Mouse (Mus musculus) CD4-positive, CD25-positive, alpha-beta regulatory T cell, adult 4 months (primary cell): ENCODE results near the gene Mecr. TPM values are rescaled to one million over a fixed set of nuclear protein-coding genes. Genes with fewer than 3 reads are reported as not detected.
A peak's percentile ranks its signal among the peaks of the same experiment; 100 is the strongest.
"Not testable (repeated sequence)": the region's sequence is repeated elsewhere in the genome, so short reads cannot be mapped to it uniquely, and the experiment has no call there.

ENCODE experiments used
- ATAC-seq: one replicate; pipeline ENCODE4 v1.8.0; 2017
- polyA plus RNA-seq, 2 experiments: library from polyadenylated mRNA; unstranded; fragments of 100-300 nt; shearing (Covaris generic); gene quantifications; one replicate each; pipeline ENCODE4 v1.2.1; 2017

Mecr gene
- 10 to 100 TPM; 32.8 to 34.9 TPM for polyA plus RNA-seq

GRCm38 (mm10) chr4:131843290-131843743 is at the start of gene Mecr:
TSS of gene Mecr (plus strand) at chr4:131843470.
- peak; percentile 95 for ATAC-seq

GRCm38 (mm10) chr4:131796312-131797080 is 46.8 kb upstream of the Mecr start:
- no peak for ATAC-seq

- ATAC-seq, result no peak
Measured at GRCm38 (mm10) chr4:131797483-131797882, 45.8 kb upstream of the Mecr start.

GRCm38 (mm10) chr4:131797920-131798319 is 45.4 kb upstream of the Mecr start:
- ATAC-seq, result no peak

GRCm38 (mm10) chr4:131798968-131799367 is 44.3 kb upstream of the Mecr start:
- no peak for ATAC-seq

GRCm38 (mm10) chr4:131803846-131804245 is 39.4 kb upstream of the Mecr start:
- ATAC-seq, result no peak

- not testable (repeated sequence) for ATAC-seq
Measured at GRCm38 (mm10) chr4:131804732-131805131, 38.5 kb upstream of the Mecr start.

- ATAC-seq, result no peak
Measured at GRCm38 (mm10) chr4:131805255-131805654, 38.0 kb upstream of the Mecr start.

- ATAC-seq, result no peak
Measured at GRCm38 (mm10) chr4:131812458-131812857, 30.8 kb upstream of the Mecr start.

- no peak for ATAC-seq
Measured at GRCm38 (mm10) chr4:131813798-131814197, 29.5 kb upstream of the Mecr start.

GRCm38 (mm10) chr4:131814869-131815268 is 28.4 kb upstream of the Mecr start:
- no peak for ATAC-seq

- ATAC-seq, result no peak
Measured at GRCm38 (mm10) chr4:131815774-131816173, 27.5 kb upstream of the Mecr start.

GRCm38 (mm10) chr4:131818926-131819325 is 24.3 kb upstream of the Mecr start:
- no peak for ATAC-seq

GRCm38 (mm10) chr4:131821161-131821731 is 22.0 kb upstream of the Mecr start:
- no peak for ATAC-seq

- ATAC-seq, result no peak
Measured at GRCm38 (mm10) chr4:131822583-131822982, 20.7 kb upstream of the Mecr start.

- ATAC-seq, result no peak
Measured at GRCm38 (mm10) chr4:131824939-131825338, 18.3 kb upstream of the Mecr start.

- no peak for ATAC-seq
Measured at GRCm38 (mm10) chr4:131825830-131826229, 17.4 kb upstream of the Mecr start.

GRCm38 (mm10) chr4:131826905-131827304 is 16.4 kb upstream of the Mecr start:
- ATAC-seq, result no peak

- no peak for ATAC-seq
Measured at GRCm38 (mm10) chr4:131829123-131829522, 14.1 kb upstream of the Mecr start.

GRCm38 (mm10) chr4:131831546-131832045 is 11.7 kb upstream of the Mecr start:
- ATAC-seq, result no peak

GRCm38 (mm10) chr4:131832759-131833407 is 10.4 kb upstream of the Mecr start:
- ATAC-seq, result no peak

- ATAC-seq, result no peak
Measured at GRCm38 (mm10) chr4:131833971-131834609, 9.2 kb upstream of the Mecr start.

- ATAC-seq, result no peak
Measured at GRCm38 (mm10) chr4:131836351-131836881, 6.9 kb upstream of the Mecr start.
